Mouse (Mus musculus) spleen, postnatal 14 days (tissue): ENCODE measurements around the gene Wwox.

ENCODE experiments used
- DNase-seq, 2 experiments: peaks; one replicate each; pipeline ENCODE4 v3.0.0; 2021 to 2022; ENCODE audit warnings: low spot score in 2 of 2

Gene Wwox

GRCm38 (mm10) chr8:114731260-114732140, 292.0 kb downstream of the Wwox start:
- no peak for DNase-seq

GRCm38 (mm10) chr8:114743185-114743915, 303.9 kb downstream of the Wwox start:
- DNase-seq: no peak

DNA sequence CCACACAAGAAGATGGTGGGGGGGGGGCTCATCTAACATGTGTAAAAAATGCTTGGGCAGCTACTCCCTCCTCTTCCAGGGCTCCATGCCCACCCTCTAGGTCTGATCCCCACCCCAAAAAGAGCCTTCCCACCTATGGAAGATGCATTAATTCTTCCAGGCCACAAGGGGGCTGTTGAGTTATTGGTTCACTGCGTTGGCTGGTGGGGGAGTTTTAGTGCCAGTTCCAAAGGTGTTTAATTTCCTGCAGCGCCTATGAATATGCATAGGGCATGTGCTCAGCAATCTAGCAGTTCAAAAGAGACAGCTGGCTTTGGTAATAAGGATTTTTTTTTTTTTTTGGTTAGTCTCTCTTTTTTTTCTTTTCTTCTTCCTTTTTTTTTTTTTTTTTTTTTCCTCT, 306.9 kb downstream of the Wwox start:
- DNase-seq: no peak

DNA sequence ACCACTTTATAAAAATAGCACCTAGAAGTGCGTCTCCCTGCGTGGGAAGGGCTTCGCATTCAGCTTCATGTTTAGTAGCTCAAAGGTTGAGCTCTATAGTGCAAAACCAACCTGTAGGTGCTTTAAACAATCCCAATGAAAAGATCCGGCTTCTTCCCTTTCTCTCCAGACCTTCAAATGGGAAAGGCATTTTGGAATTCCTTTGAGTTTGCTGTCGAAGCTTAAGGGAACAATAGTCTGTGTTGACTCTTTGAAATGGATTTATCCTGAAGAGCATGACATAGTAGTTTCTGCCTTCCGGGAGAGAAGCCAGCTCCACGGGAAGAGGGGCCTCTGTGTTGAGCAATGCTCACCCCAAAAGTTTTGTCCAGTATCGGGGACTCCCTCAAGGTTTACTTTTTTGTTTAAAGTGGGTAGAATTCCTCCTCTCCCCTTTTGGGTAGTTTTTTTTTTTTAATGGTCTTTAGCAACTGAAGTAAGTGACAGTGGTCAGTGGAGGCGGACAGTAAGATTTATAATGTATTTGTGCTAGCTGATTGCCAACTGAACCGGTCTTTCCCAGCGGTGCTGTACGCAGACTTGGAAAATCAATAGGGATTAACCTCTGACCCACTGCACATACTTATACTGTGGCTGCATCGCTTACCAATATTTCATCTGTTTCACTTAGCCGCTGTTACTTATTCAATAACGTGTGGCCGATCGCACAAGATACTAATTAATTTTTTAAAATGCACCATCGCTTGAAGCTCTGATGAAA, 312.1 kb downstream of the Wwox start:
- no peak for DNase-seq

DNA sequence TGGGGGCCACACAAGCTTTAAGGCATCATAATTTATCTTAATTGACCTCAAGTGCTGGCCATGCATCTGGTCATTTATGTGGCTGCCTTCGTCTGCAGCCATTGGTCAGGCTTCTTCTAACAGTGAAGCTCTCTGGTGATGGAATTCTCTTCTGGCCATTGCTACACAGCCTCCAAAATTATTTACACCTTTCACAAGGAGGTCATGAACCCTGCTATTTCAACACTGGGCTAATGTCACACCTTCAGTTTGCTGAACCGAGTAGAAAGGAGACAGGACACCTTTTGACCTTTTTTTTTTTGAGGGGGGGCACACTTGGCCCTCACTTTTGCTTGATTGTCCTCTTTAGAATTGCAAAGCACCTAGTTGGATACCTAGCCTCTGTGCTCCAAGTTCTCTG, 320.2 kb downstream of the Wwox start:
- DNase-seq: no peak

DNA sequence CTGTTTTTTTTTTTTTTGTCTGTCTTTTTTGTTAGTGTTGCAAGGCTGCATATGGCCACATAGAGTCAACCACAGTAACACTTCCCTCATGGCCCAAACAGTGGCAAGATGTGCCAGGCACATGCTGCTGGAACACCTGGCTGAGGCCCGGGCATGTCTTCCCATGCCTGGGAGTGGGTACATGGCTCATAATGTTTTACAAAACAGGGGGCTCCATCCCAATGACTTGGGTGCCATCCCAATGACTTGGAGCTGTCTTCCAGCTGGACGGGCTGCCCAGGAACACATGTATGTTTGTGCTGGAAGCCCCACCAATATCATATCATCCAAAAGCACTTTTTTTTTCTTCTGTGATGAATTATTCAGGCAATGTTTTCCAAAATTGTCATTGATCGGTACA, 329.1 kb downstream of the Wwox start:
- DNase-seq: no peak

- peak; percentile 37 to 62 for DNase-seq
These were observed 331.7 kb downstream of the Wwox start for GRCm38 (mm10) chr8:114770856-114771776.

DNA sequence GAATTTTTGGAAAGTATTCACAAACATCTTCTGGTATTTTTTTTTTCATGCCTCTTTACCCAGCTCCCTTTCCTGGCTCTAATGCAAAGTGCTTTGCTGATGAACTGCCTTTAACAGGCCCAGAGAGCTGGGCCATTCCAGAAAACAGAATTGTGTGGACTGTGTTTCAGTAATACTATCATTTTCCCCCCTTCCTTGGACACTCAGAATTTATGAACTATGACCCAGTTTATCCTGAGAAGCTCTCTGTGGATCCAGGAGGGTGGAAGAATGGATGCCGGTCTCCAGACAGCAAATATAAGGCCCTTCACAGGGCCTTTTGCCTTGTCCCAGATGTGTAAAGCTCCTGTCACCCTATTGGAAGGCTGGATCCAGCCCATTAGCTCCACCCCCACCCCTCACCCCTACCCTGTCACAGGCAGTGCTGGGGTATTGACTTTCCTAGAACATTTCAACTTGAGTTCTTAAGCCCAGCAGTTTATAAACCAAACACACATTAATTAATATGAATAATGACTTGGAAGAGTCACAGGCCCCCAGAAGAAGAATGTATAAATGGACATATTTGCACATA, 332.9 kb downstream of the Wwox start:
- no peak for DNase-seq

DNA sequence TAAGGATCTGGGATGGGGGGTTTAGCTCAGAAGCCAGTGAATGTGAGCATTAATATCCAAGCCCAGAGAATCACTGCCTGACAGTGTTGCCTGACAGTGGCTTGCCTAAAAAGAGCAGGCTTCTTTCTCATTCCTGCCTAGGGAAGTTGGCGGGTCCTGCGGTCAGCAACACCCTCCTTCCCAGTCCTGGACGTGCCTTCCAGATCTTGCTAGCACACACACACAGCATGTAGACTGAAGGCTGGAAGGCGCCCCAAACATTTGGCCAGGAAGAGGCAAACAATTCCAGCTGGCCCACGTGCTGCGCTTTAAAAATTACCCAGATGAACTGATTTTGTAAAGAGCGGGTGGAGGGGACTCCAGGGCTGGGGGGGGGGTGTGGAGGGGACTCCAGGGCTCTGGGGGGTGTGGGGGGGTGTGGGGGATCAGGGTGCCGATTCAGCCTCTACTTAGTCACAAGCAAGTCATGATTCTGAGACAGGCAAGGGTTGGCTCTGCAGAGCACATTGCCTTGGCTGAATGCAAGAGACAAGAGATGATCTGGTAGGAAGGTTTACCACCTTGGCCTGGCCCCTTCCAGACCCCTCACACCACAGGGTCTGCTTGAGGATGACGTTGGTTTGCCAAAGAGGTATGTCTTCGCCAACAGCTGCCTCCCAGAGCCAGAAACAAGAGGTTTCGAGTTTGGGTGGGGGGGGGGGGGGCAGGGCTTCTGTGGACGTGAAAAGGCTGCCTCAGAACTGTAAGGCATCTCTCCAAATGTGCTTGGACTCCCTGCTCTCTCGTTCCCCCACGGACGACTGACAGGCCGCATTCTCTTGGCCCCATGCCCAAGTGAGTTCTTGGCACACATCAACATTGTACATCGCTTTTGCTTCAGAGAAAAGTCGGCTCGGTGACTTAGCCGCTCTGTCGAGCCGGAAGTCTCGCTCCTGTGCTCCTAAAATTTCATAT, 334.3 kb downstream of the Wwox start:
- DNase-seq: no peak

DNA sequence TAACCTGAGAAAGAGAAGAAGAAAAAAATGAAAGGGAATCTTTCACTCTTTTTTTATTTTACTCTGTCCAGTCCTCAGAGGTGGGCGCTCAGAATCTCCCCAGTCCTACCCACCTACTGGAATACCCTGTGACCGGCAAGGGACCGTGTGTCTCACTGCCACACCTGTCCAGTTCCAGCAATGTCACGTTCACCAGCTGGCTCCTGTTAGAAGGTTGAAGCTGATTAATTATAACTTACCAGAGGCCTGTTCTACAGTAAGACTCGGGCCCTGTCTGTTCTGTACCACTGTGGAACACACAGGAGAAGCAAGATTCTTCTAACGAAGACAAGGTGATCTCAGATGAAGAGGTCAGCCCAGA, 334.9 kb downstream of the Wwox start:
- no peak for DNase-seq

GRCm38 (mm10) chr8:114775543-114775942, 336.1 kb downstream of the Wwox start:
- DNase-seq: no peak

DNA sequence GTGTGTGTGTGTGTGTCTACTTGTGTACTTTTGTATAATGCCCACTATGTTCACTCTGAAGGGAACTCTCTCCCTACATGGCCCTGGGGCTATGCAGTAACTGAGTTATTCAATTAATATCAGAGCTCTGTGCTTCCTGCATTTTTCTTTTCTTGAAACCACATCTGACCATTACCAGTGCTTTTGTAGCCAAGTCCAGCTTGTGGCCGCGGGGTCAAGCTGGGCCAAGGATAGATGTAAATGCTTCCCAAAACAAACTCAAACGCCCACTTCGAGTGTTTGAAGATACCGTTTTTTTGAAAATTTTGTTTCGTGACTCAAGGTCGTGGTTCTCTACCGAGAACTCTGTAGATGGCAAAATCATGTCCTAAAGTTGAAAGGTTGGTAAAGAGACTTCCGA, 337.2 kb downstream of the Wwox start:
- DNase-seq: no peak

DNA sequence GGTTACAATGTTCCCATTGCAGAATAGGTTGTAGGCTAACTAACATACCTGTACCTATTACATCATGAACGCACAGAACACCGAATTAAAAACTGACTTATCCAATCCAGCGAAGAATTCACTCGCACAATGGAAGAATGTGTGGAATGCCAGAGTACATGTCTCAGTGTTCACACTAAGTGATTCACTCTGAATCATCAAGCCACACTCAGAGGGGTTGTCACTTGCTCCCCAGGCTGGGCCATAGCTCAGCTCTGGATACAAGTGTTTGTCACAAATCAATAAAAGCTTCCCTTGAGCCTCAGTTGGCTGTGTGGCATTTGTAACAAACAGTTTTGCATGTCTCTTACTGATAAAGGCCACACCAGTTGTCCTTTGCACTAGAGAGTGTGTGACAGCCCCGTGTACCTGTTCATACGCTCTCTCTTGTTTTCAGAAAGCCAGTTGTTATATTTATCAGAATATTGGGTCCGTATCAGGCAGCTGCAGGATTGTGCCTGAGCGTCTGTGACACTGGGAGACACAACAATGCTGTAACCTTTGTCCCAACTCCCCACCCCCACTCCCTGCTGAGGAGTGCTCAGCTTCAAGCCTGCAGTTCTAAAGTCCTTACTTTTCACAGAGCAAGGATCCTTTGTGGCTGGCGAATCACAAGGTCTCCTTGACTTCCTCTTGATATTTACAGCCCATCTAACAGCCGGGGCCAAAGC, 338.0 kb downstream of the Wwox start:
- no peak for DNase-seq

DNA sequence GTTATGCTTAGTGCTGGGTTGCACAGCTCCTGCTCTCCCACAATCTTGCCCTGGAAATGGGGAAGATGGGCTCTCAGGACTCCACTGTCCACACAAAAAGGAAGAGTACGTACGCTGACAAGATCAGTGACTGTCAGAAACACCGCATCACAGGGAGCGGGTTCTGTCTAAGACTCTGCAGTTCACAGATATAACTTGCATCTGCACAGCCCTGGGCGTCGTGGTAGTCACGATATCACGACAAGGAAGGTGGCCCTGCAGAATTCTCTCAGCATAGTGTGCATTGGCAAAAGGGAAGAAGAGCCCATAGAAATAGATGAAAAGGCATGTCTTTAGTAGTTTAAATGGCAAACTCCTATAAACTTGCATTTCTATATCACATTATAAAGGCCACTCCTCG, 339.5 kb downstream of the Wwox start:
- no peak for DNase-seq

DNA sequence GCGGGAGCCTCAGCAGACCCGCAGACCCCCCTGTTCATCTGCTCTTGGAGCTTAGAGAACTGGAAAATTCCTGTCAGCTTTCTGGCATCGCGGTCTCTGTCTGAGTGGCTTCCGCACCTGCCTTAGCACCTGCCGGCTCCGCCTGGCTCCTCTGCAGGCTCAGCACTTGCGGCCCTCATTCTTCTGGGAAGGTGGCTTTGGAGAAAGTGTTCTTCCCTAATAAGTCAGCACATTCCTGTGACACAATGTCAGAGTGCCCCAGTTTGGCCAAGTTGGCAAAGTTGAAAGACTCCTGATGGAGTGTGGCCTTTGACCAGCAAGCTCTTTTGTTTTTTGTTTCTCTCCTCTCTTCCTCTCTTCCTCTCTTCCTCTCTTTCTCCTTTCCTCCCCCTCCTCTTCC, 343.9 kb downstream of the Wwox start:
- DNase-seq: no peak

- no peak for DNase-seq
These were observed 346.4 kb downstream of the Wwox start for GRCm38 (mm10) chr8:114785834-114786233.

GRCm38 (mm10) chr8:114789616-114790015, 350.2 kb downstream of the Wwox start:
- DNase-seq: no peak

DNA sequence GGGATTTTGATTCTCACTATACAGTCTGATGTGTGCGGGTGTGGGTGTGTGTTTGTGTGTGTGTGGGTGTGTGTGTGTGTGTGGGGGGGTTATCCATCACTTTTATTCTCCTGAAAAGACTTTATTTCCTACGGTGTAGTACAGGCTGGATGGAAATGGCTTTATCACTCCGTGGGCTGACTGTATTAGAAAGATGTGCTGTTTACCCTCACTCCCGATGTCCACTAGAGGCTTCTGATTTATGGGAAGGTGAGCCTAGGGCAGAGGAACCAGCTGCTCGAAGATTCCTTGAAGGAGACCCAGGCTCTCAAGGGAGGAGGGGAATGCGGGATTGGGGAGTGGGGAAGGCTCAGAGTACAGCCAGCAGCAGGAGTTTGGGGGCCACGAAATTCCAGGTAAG, 351.3 kb downstream of the Wwox start:
- no peak for DNase-seq

- no peak for DNase-seq
These were observed 354.2 kb downstream of the Wwox start for GRCm38 (mm10) chr8:114793682-114794081.
